Mouse (Mus musculus) forebrain, embryonic 13.5 days (tissue): ENCODE measurements around the gene Eif4g1. TPM values are rescaled to one million over a fixed set of nuclear protein-coding genes. Genes with fewer than 3 reads are reported as not detected.

Experiments
- ATAC-seq: fragments of 200-750 bp; cut with Nextera tagmentation; 2 replicates; pipeline ENCODE4 v1.8.0; 2017
- H3K27ac ChIP-seq: fragments of 300-500 bp; sonication (generic); 2 replicates; pipeline ENCODE4 v1.5.1; 2015; ENCODE audit warnings: inconsistent platforms, mild to moderate bottlenecking, moderate library complexity
- H3K27me3 ChIP-seq: fragments of 300-500 bp; sonication (generic); 2 replicates; pipeline ENCODE4 v1.6.1; 2015; ENCODE audit warnings: mild to moderate bottlenecking, inconsistent platforms
- H3K36me3 ChIP-seq: fragments of 300-500 bp; sonication (generic); 2 replicates; pipeline ENCODE4 v1.6.1; 2015; ENCODE audit warnings: mild to moderate bottlenecking, inconsistent platforms; ENCODE audit not compliant: poor library complexity, severe bottlenecking
- H3K4me1 ChIP-seq: fragments of 300-500 bp; sonication (generic); 2 replicates; pipeline ENCODE4 v1.6.1; 2015; ENCODE audit warnings: inconsistent platforms
- H3K4me2 ChIP-seq: fragments of 300-500 bp; sonication (generic); 2 replicates; pipeline ENCODE4 v1.6.1; 2015; ENCODE audit warnings: inconsistent platforms, mild to moderate bottlenecking, moderate library complexity
- H3K4me3 ChIP-seq: fragments of 300-500 bp; sonication (generic); 2 replicates; pipeline ENCODE4 v1.5.1; 2015; ENCODE audit warnings: mild to moderate bottlenecking, inconsistent platforms
- H3K9ac ChIP-seq: fragments of 300-500 bp; sonication (generic); 2 replicates; pipeline ENCODE4 v1.6.1; 2015; ENCODE audit warnings: mild to moderate bottlenecking, inconsistent platforms
- H3K9me3 ChIP-seq: fragments of 300-500 bp; sonication (generic); replicated peaks from 2 replicates; pipeline ENCODE4 v1.6.1; 2016; ENCODE audit warnings: inconsistent platforms
- WGBS: fragments of 180-500 bp; shearing (Covaris S2); methylation state at CpG from one replicate; pipeline ENCODE4 v1.1.7; 2015; 5-methylcytosine and 5-hydroxymethylcytosine counted together
- polyA plus RNA-seq: library from polyadenylated mRNA; unstranded; fragments of >200 nt; fragmentation: Nextera tagmentation; extraction: Ambion mirVana; gene quantifications from 2 replicates; pipeline ENCODE4 v1.2.1, GENCODE M21; 2015

Eif4g1 gene
- polyA plus RNA-seq, 1 experiment from 2014 or later = 146 TPM

DNA sequence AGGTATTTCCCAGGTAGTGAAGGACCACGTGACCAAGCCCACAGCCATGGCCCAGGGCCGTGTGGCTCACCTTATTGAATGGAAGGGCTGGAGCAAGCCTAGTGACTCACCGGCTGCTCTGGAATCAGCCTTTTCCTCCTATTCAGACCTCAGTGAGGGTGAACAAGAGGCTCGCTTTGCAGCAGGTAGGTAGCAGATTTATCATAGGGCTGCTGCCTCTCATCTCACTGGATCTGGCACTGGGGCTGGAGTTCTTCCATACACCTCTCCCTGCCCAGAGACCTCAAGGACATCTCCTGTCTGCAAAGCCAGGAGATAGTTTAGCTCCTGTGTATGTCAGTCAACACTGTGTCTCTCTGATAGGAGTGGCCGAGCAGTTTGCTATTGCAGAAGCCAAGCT is 31.2 kb downstream of the Eif4g1 start:
- H3K36me3 ChIP-seq = peaks cover 33% of the 10 kb centered on the region
- H3K4me1 ChIP-seq = peaks cover 44% of the 10 kb centered on the region
- H3K4me2 ChIP-seq = no peak overlapping the region
- no peak overlapping the region for H3K27ac ChIP-seq
- H3K27me3 ChIP-seq = no peaks in the 10 kb centered on the region
- no peak overlapping the region for H3K9ac ChIP-seq
- H3K4me3 ChIP-seq = no peak overlapping the region
- 81% methylated on average over 5 of the region's 5 CpGs for WGBS
- ATAC-seq = no peak
- no peaks in the 10 kb centered on the region for H3K9me3 ChIP-seq

DNA sequence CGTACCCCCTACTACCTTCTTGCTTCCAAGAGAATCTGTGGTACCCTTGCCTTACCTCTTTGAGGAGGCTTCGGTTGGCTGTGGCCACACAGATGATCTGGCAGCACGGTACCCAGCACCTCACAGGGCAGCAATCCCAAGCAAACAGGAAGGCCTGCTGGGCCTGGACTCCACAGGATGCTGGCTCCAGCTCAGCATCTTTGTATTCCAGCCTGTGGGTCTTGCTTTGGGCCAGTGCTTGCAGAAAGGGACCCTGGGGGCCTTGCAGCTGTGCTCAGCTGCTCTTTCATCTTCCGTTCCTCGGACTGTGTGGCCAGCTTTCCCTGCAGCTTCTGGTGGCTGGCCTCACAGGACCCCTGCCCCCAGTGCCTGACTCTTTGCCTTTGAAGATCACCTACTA is 31.9 kb downstream of the Eif4g1 start:
- ATAC-seq = no peak
- 37% methylated on average over 5 of the region's 5 CpGs for WGBS
- Histone ChIP-seq H3K4me2 (no peak overlapping the region), H3K4me3 (no peak overlapping the region), H3K36me3 (peaks cover 33% of the 10 kb centered on the region), H3K4me1 (peaks cover 37% of the 10 kb centered on the region), H3K27me3 (no peaks in the 10 kb centered on the region), H3K9ac (0 out of 2 replicates have a peak overlapping the region, but pooled peaks have one; percentile 9), H3K27ac (no peak overlapping the region; the same call in 1 of the 2 replicates), H3K9me3 (no peaks in the 10 kb centered on the region)

DNA sequence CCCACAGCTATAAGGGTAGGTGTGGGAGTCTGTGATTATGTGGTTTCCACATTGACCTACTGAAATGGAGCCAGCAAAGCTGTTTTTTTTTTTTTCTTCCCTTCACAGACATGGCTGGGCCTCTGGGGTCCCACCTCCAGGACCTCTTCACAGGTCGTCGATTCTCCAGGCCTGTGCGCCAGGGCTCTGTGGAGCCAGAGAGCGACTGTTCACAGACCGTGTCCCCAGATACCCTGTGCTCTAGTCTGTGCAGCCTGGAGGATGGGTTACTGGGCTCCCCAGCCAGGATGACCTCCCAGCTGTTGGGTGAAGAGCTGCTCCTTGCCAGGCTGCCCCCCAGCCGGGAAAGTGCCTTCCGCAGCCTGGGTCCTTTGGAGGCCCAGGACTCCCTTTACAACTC is 33.2 kb downstream of the Eif4g1 start:
- Histone ChIP-seq H3K27ac (peak overlapping the region; percentile 59), H3K9ac (peak overlapping the region; percentile 28), H3K4me1 (peaks cover 25% of the 10 kb centered on the region), H3K4me3 (no peak overlapping the region), H3K4me2 (no peak overlapping the region), H3K9me3 (no peaks in the 10 kb centered on the region), H3K36me3 (peaks cover 38% of the 10 kb centered on the region), H3K27me3 (no peaks in the 10 kb centered on the region)
- 44% methylated on average over 7 of the region's 7 CpGs for WGBS
- no peak; the same call in 1 of the 2 replicates for ATAC-seq

DNA sequence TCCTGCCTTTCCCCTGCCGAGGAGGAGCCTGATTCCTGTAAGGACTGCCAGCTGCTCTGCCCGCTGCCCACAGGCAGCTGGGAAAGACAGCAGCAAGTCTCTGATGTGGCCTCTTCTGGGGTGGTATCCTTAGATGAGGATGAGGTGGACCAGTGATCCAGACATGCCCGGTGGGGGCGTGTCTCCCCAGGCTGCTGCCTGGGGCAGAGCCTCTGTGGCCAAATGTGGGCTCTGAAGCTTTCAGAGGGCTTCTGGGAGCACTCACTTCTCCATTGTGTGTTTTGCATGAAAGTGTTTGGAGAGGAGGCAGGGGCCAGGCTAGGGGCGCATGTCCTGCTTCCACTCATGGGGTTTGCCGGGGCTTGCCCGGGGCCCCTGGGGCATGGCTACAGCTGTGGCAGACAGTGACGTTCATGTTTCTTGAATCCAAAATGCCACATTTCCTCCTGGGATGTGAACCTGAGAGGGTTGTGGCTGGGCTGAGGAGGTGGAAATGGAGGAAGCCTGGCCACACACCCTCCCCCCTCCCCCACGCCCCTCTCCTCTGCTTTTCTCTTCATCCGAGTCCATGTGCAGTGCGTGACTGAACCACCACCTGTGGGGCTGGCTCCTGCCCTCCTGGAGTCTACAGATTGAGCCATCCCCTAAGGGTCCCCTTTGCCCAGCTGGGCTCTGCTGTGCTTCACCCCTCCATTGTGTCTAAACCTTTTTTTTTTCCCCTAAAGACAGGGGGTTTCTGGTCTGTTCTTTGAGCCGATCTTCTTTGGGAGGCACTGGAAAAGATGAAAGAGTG is 33.8 kb downstream of the Eif4g1 start:
- WGBS = 10% methylated on average over 12 of the region's 12 CpGs
- peaks cover 44% of the 10 kb centered on the region for H3K36me3 ChIP-seq
- peaks cover 20% of the 10 kb centered on the region for H3K4me1 ChIP-seq
- no peaks in the 10 kb centered on the region for H3K9me3 ChIP-seq
- 0 out of 2 replicates have a peak overlapping the region, but pooled peaks have one; percentile 14 for H3K4me2 ChIP-seq
- no peak overlapping the region for H3K4me3 ChIP-seq
- peak overlapping the region; percentile 59 for H3K27ac ChIP-seq
- H3K27me3 ChIP-seq = no peaks in the 10 kb centered on the region
- ATAC-seq = no peak; the same call in 1 of the 2 replicates
- H3K9ac ChIP-seq = peak overlapping the region; percentile 28

GRCm38 (mm10) chr16:20702522-20702893 is 34.4 kb downstream of the Eif4g1 start:
- WGBS = 4% methylated on average over 8 of the region's 8 CpGs
- 0 out of 2 replicates have a peak overlapping the region, but pooled peaks have one; percentile 14 for H3K4me2 ChIP-seq

DNA sequence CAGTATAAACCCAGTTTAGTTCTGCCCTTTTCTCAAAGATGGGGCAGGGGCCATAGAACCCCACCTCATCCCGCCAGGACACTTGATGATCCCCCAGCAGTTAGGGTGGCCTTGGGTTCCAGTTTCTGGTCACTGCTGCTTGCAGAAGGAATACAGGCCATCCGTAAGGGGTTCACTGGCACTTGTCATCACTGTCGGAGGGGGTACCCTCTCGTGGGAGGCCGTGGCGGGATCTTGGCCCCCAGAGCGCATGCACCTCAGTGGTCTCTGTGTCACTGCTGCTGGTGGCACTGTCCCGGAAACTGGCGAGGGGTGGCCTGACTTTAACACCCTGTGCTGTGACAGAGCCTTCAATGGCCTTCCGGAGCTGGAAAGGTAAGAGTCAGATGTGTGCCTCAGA is 35.0 kb downstream of the Eif4g1 start:
- no peak overlapping the region for H3K4me2 ChIP-seq
- H3K4me3 ChIP-seq = no peak overlapping the region
- WGBS = 95% methylated on average over 10 of the region's 10 CpGs
- no peak for ATAC-seq
- no peak overlapping the region for H3K9ac ChIP-seq
- H3K36me3 ChIP-seq = peaks cover 56% of the 10 kb centered on the region
- H3K27ac ChIP-seq = no peak overlapping the region
- no peaks in the 10 kb centered on the region for H3K27me3 ChIP-seq
- peaks cover 20% of the 10 kb centered on the region for H3K4me1 ChIP-seq
- no peaks in the 10 kb centered on the region for H3K9me3 ChIP-seq

More at GRCm38 (mm10) chr16:20702522-20702893, 34.4 kb downstream of the Eif4g1 start:
- peak; percentile 54 for ATAC-seq
- H3K9me3 ChIP-seq = no peaks in the 10 kb centered on the region
- H3K27me3 ChIP-seq = no peaks in the 10 kb centered on the region
- peaks cover 50% of the 10 kb centered on the region for H3K36me3 ChIP-seq
- no peak overlapping the region for H3K4me3 ChIP-seq
- H3K27ac ChIP-seq = peak overlapping the region; percentile 59; the same call in 1 of the 2 replicates
- H3K4me1 ChIP-seq = peaks cover 20% of the 10 kb centered on the region
- peak overlapping the region; percentile 28; the same call in 1 of the 2 replicates for H3K9ac ChIP-seq

DNA sequence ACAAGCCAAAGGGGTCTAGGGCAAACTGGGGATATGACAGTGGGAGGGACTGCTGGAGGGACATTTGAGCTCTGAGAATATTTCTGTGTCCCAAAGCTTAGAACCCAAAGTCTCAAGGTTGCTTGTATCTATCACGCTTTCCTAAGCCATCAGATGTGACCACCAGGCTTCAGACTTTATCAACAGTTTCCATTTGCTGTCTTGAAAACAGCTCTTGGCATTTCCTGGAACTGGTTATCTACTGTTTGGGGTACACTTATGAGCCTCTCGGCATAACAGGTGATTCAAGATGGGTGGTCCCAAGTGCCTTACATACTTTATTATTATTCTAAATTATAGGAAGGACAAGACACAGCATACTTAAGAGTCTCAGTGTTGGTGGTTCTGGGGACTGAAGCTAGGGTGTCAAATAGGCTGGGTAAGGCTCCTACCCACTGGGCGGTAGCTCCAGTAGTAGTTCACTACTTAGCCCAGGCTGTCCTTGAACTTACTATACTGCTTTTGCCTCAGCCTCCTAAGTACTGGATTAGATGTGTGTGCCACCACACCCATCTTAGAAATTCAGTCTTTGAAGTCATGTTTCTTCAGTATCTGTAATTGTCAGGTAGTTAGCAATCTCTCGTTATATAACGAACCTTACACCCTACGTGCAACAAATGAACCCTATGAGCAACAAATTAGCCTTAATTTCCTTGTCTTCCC is 35.7 kb downstream of the Eif4g1 start:
- Histone ChIP-seq H3K4me1 (peaks cover 20% of the 10 kb centered on the region), H3K36me3 (peaks cover 53% of the 10 kb centered on the region), H3K9ac (no peak overlapping the region), H3K9me3 (no peaks in the 10 kb centered on the region), H3K27ac (no peak overlapping the region), H3K4me2 (no peak overlapping the region), H3K4me3 (no peak overlapping the region), H3K27me3 (no peaks in the 10 kb centered on the region)
- ATAC-seq = no peak
- 83% methylated on average over 6 of the region's 6 CpGs for whole genome bisulfite sequencing

- ATAC-seq = no peak
- Histone ChIP-seq H3K36me3 (peaks cover 50% of the 10 kb centered on the region), H3K4me2 (no peak overlapping the region), H3K9me3 (no peaks in the 10 kb centered on the region), H3K4me3 (no peak overlapping the region), H3K27ac (no peak overlapping the region), H3K27me3 (no peaks in the 10 kb centered on the region), H3K4me1 (peaks cover 20% of the 10 kb centered on the region), H3K9ac (no peak overlapping the region)
- WGBS = 74% methylated on average over 3 of the region's 3 CpGs
Measured at GRCm38 (mm10) chr16:20705786-20706185, 37.7 kb downstream of the Eif4g1 start.

DNA sequence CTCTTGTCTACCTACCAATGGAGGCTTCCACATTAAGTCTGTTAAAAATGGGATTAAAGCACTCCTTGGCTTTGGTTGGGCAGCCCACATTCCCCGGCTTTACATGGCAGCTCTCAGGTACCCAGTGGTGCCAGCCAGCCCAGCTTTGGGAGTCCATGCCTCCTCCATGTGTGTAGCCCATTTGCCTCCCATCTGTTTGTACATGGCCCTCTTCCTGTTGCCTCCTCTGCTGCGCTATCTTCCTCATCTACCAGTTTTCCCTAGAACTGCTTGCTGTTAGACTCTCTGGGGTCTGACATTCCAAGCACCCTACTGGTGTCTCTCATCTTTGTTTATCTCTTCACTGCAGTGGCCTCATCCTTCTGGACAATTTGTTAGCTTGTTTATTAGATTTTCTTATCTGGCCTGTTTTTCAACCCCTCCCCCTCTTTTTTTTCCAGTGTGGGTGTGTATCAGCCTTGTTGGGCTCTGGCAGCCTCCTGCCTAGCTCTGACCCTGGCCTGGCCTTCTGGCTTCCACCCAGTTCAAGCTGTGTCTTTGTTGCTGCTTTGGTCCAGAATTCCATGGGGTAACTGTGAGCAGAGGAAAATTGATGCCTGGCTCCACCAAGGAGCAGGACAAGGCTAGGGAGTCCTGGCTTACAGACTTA is 38.4 kb downstream of the Eif4g1 start:
- ATAC-seq = no peak
- Histone ChIP-seq H3K9ac (no peak overlapping the region), H3K27me3 (no peaks in the 10 kb centered on the region), H3K4me2 (no peak overlapping the region), H3K4me1 (peaks cover 16% of the 10 kb centered on the region), H3K36me3 (peaks cover 55% of the 10 kb centered on the region), H3K9me3 (no peaks in the 10 kb centered on the region), H3K4me3 (no peak overlapping the region), H3K27ac (no peak overlapping the region)
- 86% methylated on average over 2 of the region's 2 CpGs for WGBS

GRCm38 (mm10) chr16:20708220-20708938 is 40.3 kb downstream of the Eif4g1 start:
- 0 out of 2 replicates have a peak, but pooled peaks cover under 1% of the 10 kb centered on the region for H3K4me1 ChIP-seq
- H3K27me3 ChIP-seq = no peaks in the 10 kb centered on the region
- no peak; the same call in 1 of the 2 replicates for ATAC-seq
- no peak overlapping the region for H3K4me2 ChIP-seq
- no peak overlapping the region for H3K4me3 ChIP-seq
- 94% methylated on average over 21 of the region's 21 CpGs for WGBS
- no peaks in the 10 kb centered on the region for H3K9me3 ChIP-seq
- H3K9ac ChIP-seq = no peak overlapping the region
- no peak overlapping the region for H3K27ac ChIP-seq
- peaks cover 64% of the 10 kb centered on the region for H3K36me3 ChIP-seq

DNA sequence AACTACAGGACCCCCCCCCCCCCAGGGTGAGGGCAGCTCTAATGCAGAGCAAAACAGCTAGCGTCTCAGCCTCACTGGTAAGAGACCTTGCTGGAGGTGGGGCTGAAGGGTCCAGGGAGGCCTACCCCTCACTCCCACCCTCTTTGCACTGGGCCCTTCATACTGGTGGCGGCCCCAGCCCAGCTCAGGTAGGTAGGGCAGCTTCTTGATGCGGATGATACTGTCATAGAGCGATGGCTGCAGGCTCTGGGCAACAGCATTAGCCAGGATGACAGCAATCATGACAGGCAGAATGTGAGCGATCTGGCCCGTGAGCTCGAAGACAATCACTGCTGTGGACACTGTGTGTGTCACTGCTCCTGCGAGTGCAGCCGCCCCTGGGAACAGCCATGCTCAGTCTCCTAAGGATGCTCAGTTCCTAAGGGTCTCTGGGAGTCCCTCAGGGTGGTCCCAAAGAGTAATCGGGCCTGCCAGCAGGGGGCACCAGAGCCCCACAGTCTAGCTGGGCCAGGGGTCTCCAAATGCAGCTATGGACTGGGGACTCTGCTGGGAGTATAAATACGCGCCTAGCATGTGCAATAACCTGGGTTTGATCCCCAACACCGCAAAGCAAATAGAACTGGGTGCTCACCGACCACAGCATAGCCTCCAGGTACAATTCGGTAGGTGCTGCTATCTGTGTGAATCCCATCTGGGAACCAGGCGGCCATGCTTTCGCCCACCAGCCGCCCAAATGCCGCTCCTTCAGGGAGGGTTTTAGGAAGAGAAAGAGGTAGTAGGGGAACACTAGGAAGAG is 41.0 kb downstream of the Eif4g1 start:
- peak; percentile 76 for ATAC-seq

More for the DNA sequence above, 41.0 kb downstream of the Eif4g1 start:
- H3K4me3 ChIP-seq = no peak overlapping the region
- H3K4me2 ChIP-seq = no peak overlapping the region
- H3K9me3 ChIP-seq = no peaks in the 10 kb centered on the region
- peaks cover 62% of the 10 kb centered on the region for H3K36me3 ChIP-seq
- no peak overlapping the region for H3K27ac ChIP-seq
- H3K27me3 ChIP-seq = no peaks in the 10 kb centered on the region
- H3K4me1 ChIP-seq = peaks cover 8% of the 10 kb centered on the region
- H3K9ac ChIP-seq = no peak overlapping the region
- WGBS = 69% methylated on average over 19 of the region's 19 CpGs
